Mouse (Mus musculus): Measurements from ENCODE around the gene Lrrc7. TPM values are rescaled to one million over a fixed set of nuclear protein-coding genes. Genes with fewer than 3 reads are reported as not detected.

Gene Lrrc7
- total RNA-seq, 2 experiments from 2014 or later = not detected

GRCm38 (mm10) chr3:158077828-158078227 lies 484.2 kb downstream of the Lrrc7 start:
- intact Hi-C loops (cut with DNase I) = loop anchor here (2.0 kb wide), 1 partner anchor 201 kb away; no protein-coding TSS in a partner anchor
- DNase-seq = no peak

GRCm38 (mm10) chr3:158077380-158077772 lies 484.6 kb downstream of the Lrrc7 start:
- DNase-seq = no peak
- intact Hi-C loops (cut with DNase I) = loop anchor here (2.0 kb wide), 1 partner anchor 201 kb away; no protein-coding TSS in a partner anchor

GRCm38 (mm10) chr3:158076685-158077379 lies 485.2 kb downstream of the Lrrc7 start:
- intact Hi-C loops (cut with DNase I) = loop anchor here (2.0 kb wide), 1 partner anchor 200 kb away; no protein-coding TSS in a partner anchor
- no peak for DNase-seq

- intact Hi-C loops (cut with DNase I) = no loop called here
- no peak for DNase-seq
These were observed 487.0 kb downstream of the Lrrc7 start for GRCm38 (mm10) chr3:158075004-158075403.

GRCm38 (mm10) chr3:158068613-158069263 lies 493.3 kb downstream of the Lrrc7 start:
- intact Hi-C loops (cut with DNase I) = no loop called here
- DNase-seq = no peak

- intact Hi-C loops (cut with DNase I) = no loop called here
- DNase-seq = no peak
These were observed 494.1 kb downstream of the Lrrc7 start for GRCm38 (mm10) chr3:158067916-158068315.

GRCm38 (mm10) chr3:158065256-158065655 lies 496.8 kb downstream of the Lrrc7 start:
- intact Hi-C loops (cut with DNase I) = no loop called here
- DNase-seq = no peak

GRCm38 (mm10) chr3:158061811-158062523 lies 500.1 kb downstream of the Lrrc7 start:
- intact Hi-C loops (cut with DNase I) = no loop called here
- DNase-seq = no peak

- DNase-seq = no peak
- intact Hi-C loops (cut with DNase I) = no loop called here
These were observed 501.3 kb downstream of the Lrrc7 start for GRCm38 (mm10) chr3:158060621-158061291.

GRCm38 (mm10) chr3:158049508-158049907 lies 512.5 kb downstream of the Lrrc7 start:
- intact Hi-C loops (cut with DNase I) = no loop called here
- no peak for DNase-seq

GRCm38 (mm10) chr3:158040755-158041154 lies 521.3 kb downstream of the Lrrc7 start:
- intact Hi-C loops (cut with DNase I) = no loop called here

GRCm38 (mm10) chr3:158038106-158038505 lies 523.9 kb downstream of the Lrrc7 start:
- no peak for DNase-seq
- intact Hi-C loops (cut with DNase I) = no loop called here

More at GRCm38 (mm10) chr3:158040755-158041154, 521.3 kb downstream of the Lrrc7 start:
- DNase-seq = no peak

GRCm38 (mm10) chr3:158036329-158036988 lies 525.6 kb downstream of the Lrrc7 start, which contains the start of the genes Srsf11 and Lrrc40:
TSS of gene Srsf11 (minus strand) at chr3:158036639.
TSS of gene Lrrc40 (plus strand) at chr3:158036662.
- intact Hi-C loops (cut with DNase I) = loop anchor here (1.0 kb wide), 1 partner anchor 89 kb away; the partner anchor contains the start of gene Ankrd13c
- DNase-seq = peak; percentile 94 to 96

GRCm38 (mm10) chr3:158035866-158036265 lies 526.2 kb downstream of the Lrrc7 start:
- intact Hi-C loops (cut with DNase I) = loop anchor here (1.0 kb wide), 1 partner anchor 89 kb away; the partner anchor contains the start of gene Ankrd13c

More at GRCm38 (mm10) chr3:158035866-158036265, 526.2 kb downstream of the Lrrc7 start:
- DNase-seq = no peak

All from heart, postnatal 14 days (tissue).